Mouse (Mus musculus) embryonic facial prominence, embryonic 14.5 days (tissue): Measurements from ENCODE around the gene Asns. TPM values are rescaled to one million over a fixed set of nuclear protein-coding genes. Genes with fewer than 3 reads are reported as not detected.

Experiments
- ATAC-seq: fragments of 200-750 bp; cut with Nextera tagmentation; 2 replicates; pipeline ENCODE4 v1.8.0; 2017; ENCODE audit warnings: low read depth, moderate number of reproducible peaks, moderate TSS enrichment
- DNase-seq: peaks from one replicate; pipeline ENCODE4 v3.0.0-alpha.2; 2015; ENCODE audit warnings: low spot score
- H3K27ac ChIP-seq: fragments of 300-500 bp; sonication (generic); replicated peaks from 2 replicates; pipeline ENCODE4 v1.5.1; 2014; ENCODE audit warnings: low read depth, mild to moderate bottlenecking, low read length, moderate library complexity
- H3K27me3 ChIP-seq: fragments of 300-500 bp; sonication (generic); replicated peaks from 2 replicates; pipeline ENCODE4 v1.6.1; 2014; ENCODE audit warnings: low read length; ENCODE audit not compliant: control insufficient read depth, insufficient read depth
- H3K36me3 ChIP-seq: fragments of 300-500 bp; sonication (generic); 2 replicates; pipeline ENCODE4 v1.6.1; 2014; ENCODE audit warnings: low read length, mixed read lengths; ENCODE audit not compliant: control insufficient read depth, insufficient read depth
- H3K4me1 ChIP-seq: fragments of 300-500 bp; sonication (generic); 2 replicates; pipeline ENCODE4 v1.6.1; 2014; ENCODE audit warnings: antibody characterized with exemption, low read length; ENCODE audit not compliant: control insufficient read depth, insufficient read depth
- H3K4me2 ChIP-seq: fragments of 300-500 bp; sonication (generic); 2 replicates; pipeline ENCODE4 v1.6.1; 2014; ENCODE audit warnings: low read depth, mild to moderate bottlenecking, low read length, moderate library complexity, mixed read lengths
- H3K4me3 ChIP-seq: fragments of 300-500 bp; sonication (generic); 2 replicates; pipeline ENCODE4 v1.5.1; 2014; ENCODE audit warnings: low read depth, mild to moderate bottlenecking, low read length
- H3K9ac ChIP-seq: fragments of 300-500 bp; sonication (generic); 2 replicates; pipeline ENCODE4 v1.6.1; 2014; ENCODE audit warnings: low read depth, mild to moderate bottlenecking, low read length, moderate library complexity, mixed read lengths
- H3K9me3 ChIP-seq: fragments of 300-500 bp; sonication (generic); 2 replicates; pipeline ENCODE4 v1.6.1; 2016; ENCODE audit warnings: low read length; ENCODE audit not compliant: control insufficient read depth
- WGBS: fragments of 180-500 bp; shearing (Covaris S2); extraction: QIAGEN DNeasy Blood & Tissue Kit; methylation state at CpG from one replicate; pipeline ENCODE4 v1.1.7; 2014; 5-methylcytosine and 5-hydroxymethylcytosine counted together
- polyA plus RNA-seq: library from polyadenylated mRNA; unstranded; fragments of >200 nt; fragmentation: Nextera tagmentation; extraction: Ambion mirVana; gene quantifications from 2 replicates; pipeline ENCODE4 v1.2.1, GENCODE M21; 2014

Gene Asns
- 67.7 and 67.8 TPM in 2 replicates for polyA plus RNA-seq

DNA sequence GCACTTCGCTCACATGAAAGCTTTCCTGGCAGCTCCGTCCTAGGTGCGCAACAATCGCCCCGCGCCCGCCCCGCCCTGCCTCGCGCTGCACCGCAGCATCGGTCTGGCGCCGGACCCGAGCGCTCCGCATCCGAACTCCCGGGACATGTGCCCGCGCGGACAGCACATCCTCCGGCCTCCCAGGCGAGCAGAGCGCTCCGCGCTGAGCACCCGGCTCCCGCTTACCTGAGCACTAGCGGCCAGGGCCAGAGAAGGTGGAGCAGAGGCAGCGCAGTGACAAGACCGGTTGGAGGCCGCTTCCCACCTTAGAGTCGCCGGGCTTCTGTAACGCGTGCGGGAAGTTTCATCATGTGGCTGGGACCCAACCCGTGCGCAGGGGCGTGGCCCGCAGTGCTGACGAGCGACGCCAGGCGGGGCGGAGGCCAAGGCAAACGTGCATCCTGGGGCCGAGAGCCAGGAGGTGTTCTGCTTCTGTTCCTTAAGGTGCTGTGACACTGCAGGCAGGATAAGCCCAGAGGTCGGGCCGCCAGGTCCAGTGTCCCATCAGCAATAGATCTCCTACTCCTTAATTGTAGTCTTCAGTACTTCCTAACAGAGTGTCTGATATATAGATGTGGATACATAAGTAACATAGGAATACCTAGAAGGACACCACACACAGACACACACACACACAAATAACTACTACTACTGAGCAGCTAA is at the start of gene Asns:
Gene Asns, minus strand, starts transcription at position 371 of the 702 bp plus-strand sequence.
- WGBS = under 1% methylated on average over 39 of the region's 51 CpGs
- peak within 1 kb of the TSS; percentile 74 for H3K4me3 ChIP-seq
- H3K4me2 ChIP-seq = peak within 1 kb of the TSS; percentile 89
- peak; percentile 92 for DNase-seq
- peaks cover 10% of the 10 kb centered on the region; the same call in 1 of the 2 replicates for H3K4me1 ChIP-seq
- H3K9me3 ChIP-seq = no peaks in the 10 kb centered on the region
- H3K27me3 ChIP-seq = no peaks in the 10 kb centered on the region
- H3K27ac ChIP-seq = peak within 1 kb of the TSS; percentile 48; the same call in 1 of the 2 replicates
- peak within 1 kb of the TSS; percentile 78 for H3K9ac ChIP-seq
- no peaks in the 10 kb centered on the region for H3K36me3 ChIP-seq
- ATAC-seq = peak; percentile 97

DNA sequence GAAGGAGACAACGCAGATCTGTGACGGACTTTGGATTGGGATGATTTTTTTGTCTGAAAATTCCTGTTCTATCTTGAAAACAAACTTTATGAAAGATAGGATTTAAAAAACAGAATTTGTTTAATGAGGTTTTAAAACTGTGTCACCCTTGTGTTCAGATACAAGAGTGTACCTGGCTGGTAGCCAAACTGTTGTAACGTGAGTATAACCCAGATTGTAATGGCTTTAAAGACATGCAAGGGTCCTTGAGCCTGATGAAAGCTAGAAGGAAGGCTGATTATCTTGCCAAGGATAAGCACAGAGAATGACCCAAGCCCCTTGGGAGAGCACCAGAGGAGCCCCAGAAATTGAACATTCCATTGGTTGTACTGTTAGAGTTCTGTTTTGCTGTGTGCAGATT is 48.7 kb upstream of the Asns start:
- Histone ChIP-seq H3K27me3 (no peaks in the 10 kb centered on the region), H3K36me3 (no peaks in the 10 kb centered on the region), H3K9me3 (no peaks in the 10 kb centered on the region), H3K27ac (no peak overlapping the region), H3K4me1 (0 out of 2 replicates have a peak, but pooled peaks cover 2% of the 10 kb centered on the region), H3K4me3 (no peak overlapping the region), H3K4me2 (no peak overlapping the region), H3K9ac (no peak overlapping the region)
- ATAC-seq (peak; percentile 47; the same call in 1 of the 2 replicates), DNase-seq (peak; percentile 49)
- WGBS = 63% methylated on average over 3 of the region's 3 CpGs

DNA sequence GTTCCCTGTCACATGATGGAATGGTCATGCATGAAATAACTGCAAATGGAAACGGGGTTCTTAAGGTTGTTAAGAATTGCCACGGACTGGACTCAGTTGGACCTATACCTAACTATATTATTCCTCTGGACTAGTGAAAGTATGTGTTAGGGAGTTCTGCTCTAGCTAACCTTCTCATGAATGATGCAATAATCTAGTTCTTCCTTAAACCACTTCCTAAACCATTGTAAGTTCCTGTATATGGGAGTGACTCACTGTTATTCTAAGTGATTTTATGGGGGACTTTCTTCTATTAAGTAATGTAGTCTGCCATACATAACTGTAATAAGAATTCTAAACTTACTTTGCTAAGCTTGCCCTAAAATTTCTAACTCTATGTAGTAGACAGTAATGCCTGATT is 44.8 kb upstream of the Asns start:
- no peak for DNase-seq
- H3K27ac ChIP-seq = no peak overlapping the region
- no peak for ATAC-seq
- 0 out of 2 replicates have a peak, but pooled peaks cover 2% of the 10 kb centered on the region for H3K4me1 ChIP-seq
- H3K9me3 ChIP-seq = no peaks in the 10 kb centered on the region
- 81% methylated on average over 2 of the region's 2 CpGs for WGBS
- no peaks in the 10 kb centered on the region for H3K36me3 ChIP-seq
- no peak overlapping the region for H3K4me3 ChIP-seq
- H3K4me2 ChIP-seq = no peak overlapping the region
- H3K27me3 ChIP-seq = no peaks in the 10 kb centered on the region
- H3K9ac ChIP-seq = no peak overlapping the region

DNA sequence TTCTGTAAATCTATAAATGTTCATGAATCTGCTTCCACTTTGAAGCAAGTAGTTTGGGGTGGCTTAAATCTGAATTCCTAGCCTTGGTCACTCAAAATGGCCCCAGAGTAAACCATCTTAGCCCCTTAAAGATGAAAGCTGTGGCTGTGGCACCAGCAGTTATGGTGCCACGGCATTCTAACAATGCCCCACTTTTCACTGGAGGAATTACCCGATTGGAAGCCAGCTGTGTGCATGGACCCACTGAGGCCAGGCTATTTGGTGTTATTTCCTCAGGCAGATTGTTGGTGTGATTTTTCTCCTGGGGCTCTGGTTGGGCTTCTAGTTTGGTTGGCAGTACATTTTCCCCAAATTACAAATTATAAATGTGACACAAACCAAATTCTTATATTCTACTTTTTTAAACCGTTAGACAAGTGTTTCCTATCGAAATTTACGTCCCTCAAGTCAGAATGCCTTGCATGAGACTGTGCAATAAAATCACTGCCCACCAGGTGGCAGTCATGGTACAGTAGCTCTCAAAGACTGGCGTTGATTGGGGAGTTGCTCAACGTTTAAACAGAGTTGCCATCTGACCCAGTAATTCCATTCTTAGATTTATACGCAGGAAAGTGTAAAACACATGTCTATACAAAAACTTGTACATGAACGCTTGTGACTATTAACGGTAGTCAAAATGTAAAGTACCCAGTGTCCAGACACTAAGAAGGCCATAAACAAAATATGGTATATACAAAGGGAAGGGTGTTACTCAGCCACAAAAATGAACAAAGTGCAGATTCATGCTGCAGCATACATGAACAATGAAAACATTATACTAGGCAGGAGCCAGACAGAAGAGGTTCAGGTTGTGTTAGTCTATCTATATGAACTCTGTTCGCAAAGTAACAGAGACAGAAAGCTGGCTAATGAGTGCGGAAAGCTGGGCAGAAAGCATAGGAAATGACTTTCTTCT is 40.0 kb upstream of the Asns start:
- Histone ChIP-seq H3K27ac (no peak overlapping the region), H3K9ac (no peak overlapping the region), H3K27me3 (no peaks in the 10 kb centered on the region), H3K4me3 (no peak overlapping the region), H3K36me3 (no peaks in the 10 kb centered on the region), H3K9me3 (peaks cover 4% of the 10 kb centered on the region; the same call in 1 of the 2 replicates), H3K4me1 (no peaks in the 10 kb centered on the region), H3K4me2 (no peak overlapping the region)
- 30% methylated on average over 12 of the region's 12 CpGs for WGBS
- DNase-seq (peak; percentile 91), ATAC-seq (no peak)

DNA sequence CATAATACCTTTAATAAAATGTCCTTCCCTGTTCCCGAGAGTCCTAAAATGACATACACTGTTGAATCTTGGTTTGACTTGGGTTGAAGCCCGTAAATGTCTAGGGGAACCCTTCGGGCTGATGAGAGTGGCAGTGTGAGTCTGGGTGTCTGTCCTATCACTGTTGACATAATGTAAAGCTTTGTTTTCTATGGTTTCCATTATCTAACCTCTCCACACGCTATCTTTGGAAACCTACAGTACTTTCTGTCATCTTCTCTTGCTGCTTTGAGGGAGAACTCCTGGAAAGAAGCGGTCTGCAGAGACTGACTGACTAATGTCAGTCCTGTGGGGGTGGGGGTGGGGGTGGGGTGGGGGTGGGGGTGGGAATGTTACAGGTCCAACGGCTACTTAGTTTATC is 39.0 kb upstream of the Asns start:
- Histone ChIP-seq H3K36me3 (no peaks in the 10 kb centered on the region), H3K4me2 (no peak overlapping the region), H3K9ac (no peak overlapping the region), H3K27ac (no peak overlapping the region), H3K4me1 (no peaks in the 10 kb centered on the region), H3K4me3 (no peak overlapping the region), H3K27me3 (no peaks in the 10 kb centered on the region), H3K9me3 (peaks cover 6% of the 10 kb centered on the region; the same call in 1 of the 2 replicates)
- ATAC-seq (no peak), DNase-seq (no peak)
- WGBS = 84% methylated on average over 6 of the region's 6 CpGs

DNA sequence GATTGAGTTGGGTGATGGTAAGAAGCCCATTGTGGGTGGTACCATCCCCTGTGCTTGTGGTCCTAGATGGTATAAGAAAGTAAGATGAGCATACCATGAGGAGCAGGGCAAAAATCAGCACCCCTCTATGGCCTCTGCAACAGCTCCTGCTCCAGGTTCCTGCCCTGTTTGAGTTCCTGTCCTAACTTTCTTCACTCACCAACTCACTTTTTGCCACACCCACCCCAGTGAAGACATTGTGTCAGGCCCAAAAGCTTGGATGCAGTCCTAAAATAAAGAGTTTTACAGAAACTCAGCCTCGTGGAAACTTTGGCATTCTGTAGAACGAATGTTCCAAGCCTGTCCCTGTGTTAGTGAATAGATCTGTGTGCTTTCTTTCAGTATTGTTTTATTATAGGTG is 36.1 kb upstream of the Asns start:
- Histone ChIP-seq H3K4me2 (no peak overlapping the region), H3K4me3 (no peak overlapping the region), H3K36me3 (no peaks in the 10 kb centered on the region), H3K9me3 (peaks cover 6% of the 10 kb centered on the region; the same call in 1 of the 2 replicates), H3K4me1 (no peaks in the 10 kb centered on the region), H3K9ac (no peak overlapping the region), H3K27ac (no peak overlapping the region), H3K27me3 (no peaks in the 10 kb centered on the region)
- WGBS = 81% methylated on average over 2 of the region's 2 CpGs
- ATAC-seq (no peak), DNase-seq (no peak)

DNA sequence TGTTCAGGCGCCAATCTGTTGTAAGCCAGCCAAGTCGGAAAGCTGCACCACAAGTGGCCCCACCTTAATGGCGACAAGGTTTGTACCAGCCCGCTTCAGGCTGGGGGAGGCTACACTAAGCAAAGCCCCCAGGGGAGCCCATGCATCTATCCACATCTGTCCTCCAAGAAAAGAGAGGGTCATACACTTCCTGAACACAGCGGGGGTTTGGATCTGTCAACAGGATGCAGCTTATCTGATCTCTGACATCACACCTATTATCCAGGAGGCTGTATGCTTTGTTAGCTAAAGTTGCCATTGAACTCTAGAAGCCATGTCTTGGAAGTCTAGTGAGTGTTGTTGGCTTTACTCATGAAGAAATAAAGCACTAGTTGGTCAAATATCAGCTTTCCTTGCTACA is 35.2 kb upstream of the Asns start:
- H3K9me3 ChIP-seq = peaks cover 6% of the 10 kb centered on the region; the same call in 1 of the 2 replicates
- no peak overlapping the region for H3K27ac ChIP-seq
- no peaks in the 10 kb centered on the region for H3K4me1 ChIP-seq
- H3K4me3 ChIP-seq = no peak overlapping the region
- no peaks in the 10 kb centered on the region for H3K27me3 ChIP-seq
- DNase-seq (no peak), ATAC-seq (no peak)
- H3K4me2 ChIP-seq = no peak overlapping the region
- H3K36me3 ChIP-seq = no peaks in the 10 kb centered on the region
- H3K9ac ChIP-seq = no peak overlapping the region
- WGBS = 89% methylated on average over 5 of the region's 5 CpGs

DNA sequence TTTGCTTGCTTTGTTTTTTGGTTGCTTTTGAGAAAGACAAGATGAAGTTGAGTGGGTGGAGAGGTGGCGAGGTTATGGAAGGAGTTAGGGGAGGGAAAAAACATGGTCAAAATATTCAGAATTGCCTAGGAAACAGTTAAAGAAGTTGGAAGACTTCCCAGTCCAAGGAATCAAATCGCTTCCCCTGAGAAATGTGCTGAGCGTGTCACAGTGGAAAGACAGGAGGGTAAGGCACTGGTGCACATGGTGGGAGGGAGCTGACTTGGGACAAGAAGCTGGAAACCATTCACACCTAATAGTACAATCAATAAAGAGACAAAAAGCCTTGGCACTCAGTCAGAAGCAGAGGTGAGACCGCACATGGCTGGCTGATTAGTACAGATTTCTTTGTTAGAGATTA is 23.2 kb upstream of the Asns start:
- Histone ChIP-seq H3K4me2 (no peak overlapping the region), H3K4me3 (no peak overlapping the region), H3K27me3 (no peaks in the 10 kb centered on the region), H3K9ac (no peak overlapping the region), H3K36me3 (no peaks in the 10 kb centered on the region), H3K4me1 (no peaks in the 10 kb centered on the region), H3K27ac (no peak overlapping the region), H3K9me3 (peaks cover 4% of the 10 kb centered on the region; the same call in 1 of the 2 replicates)
- no peak for ATAC-seq
- peak; percentile 45 for DNase-seq
- WGBS = 42% methylated on average over 4 of the region's 4 CpGs
